Mouse (Mus musculus) right cerebral cortex, postnatal 14 days (tissue): Measurements from ENCODE around the gene Efna5.

Source experiments
- DNase-seq: peaks from one replicate; pipeline ENCODE4 v3.0.0; 2022

Efna5 gene

DNA sequence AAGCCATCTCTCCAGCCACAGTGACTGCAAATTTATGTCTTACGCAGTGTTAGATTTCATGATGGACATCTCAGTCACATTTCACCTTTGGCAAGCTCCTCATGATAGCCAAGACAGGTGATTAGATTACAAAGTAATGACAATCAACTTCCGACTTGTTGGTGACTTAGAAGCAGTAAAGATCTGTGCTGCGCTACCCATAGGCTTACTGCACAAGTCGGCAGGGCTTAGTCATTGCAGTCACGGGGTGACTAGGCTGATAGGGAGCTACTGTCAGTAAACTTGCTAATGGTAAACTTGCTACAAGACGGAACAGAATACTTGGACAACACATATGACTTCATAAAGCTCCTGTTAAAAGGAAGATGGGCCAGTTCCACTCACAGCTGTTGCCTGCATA is 136.9 kb downstream of the Efna5 start:
- no peak for DNase-seq

DNA sequence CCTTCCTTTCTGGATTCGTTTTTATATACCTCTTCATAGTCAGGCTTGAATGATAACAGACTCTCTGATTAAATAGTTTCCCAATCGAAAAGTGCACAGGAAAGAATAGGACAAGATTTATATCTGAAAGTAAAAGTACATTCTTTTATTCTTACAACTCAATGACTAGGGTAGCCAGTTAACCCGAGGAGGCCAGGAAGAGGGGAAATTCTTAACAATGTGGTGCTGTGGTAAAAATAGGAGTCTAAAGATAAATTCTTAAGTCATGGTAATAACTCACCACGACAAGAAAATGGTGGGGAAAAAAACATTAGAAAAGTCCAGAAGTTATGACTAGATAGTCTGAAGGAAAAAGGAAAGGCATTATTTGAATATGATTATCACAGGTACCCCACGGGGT is 139.4 kb downstream of the Efna5 start:
- DNase-seq: no peak

DNA sequence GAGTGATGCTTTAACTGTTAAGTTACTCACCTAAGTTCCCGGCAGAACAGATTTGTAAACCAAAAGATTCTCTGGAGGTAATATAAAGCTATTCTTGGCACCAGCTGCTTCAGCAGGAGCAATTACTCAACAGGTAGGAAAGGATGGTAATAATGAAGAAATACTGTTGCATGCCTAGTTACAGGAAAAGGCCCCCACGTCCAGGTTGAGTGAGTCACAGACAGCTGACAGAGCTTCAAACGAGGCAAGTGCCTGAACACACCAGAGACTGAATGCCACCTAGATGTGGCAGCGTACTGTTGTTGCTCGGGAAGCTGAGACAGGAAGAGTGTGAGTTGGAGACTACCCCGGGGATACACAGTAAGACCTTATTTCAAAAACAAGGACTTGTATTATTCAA is 140.1 kb downstream of the Efna5 start:
- DNase-seq: no peak

DNA sequence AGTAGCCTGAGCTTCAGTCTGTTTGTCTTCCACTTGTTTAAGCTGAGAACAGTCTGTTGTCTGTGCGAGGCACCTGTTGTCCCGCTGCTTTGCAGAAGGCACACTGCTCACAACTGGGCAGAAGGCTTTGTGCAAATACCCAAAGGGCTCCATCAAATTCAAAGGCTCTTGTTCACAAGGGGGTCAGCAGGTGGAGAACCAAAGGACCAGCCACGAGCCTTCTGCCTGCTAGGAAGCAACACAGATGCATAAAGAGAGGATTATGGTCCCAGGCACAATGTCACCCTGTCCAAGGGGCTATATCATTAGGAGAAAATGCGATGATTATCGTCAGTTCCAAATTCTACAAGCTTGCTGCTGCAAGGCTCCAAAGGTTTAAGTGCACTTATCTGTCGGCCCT is 141.1 kb downstream of the Efna5 start:
- no peak for DNase-seq

DNA sequence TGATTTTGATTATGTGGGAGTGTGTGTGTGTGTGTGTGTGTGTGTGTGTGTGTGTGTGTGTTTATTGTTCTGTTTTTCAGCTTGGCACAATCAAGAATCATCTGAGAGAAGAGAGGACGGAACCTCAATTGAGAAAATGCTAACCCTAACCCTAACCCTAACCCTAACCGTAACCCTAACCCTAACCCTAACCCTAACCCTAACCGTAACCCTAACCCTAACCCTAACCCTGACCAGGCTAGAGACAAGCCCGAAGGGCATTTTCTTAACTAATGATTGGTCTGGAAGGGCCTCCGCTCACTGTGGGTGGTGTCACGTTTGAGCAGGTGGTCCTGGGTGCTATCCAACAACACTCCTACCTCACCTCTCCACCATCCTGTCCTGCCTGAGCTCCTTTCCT is 143.7 kb downstream of the Efna5 start:
- no peak for DNase-seq

DNA sequence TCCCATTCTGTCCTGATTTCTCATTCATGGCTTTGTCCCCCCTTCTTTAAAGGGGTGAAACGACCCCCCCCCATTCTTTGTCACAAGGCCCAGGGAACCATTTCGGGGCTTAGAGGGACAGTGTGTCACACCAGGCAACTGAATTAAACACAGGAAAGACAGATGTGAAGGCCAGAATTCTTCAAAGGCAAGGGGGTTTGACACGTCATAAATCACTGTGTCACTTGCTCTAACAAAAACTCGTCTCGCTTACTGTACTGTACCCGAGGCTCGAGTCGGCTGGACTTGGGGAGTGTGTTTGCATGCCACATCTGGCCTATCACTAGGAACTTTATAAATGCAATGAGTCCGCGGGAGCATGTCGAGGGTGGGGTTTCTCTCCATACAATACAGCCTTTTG is 145.2 kb downstream of the Efna5 start:
- DNase-seq: no peak

DNA sequence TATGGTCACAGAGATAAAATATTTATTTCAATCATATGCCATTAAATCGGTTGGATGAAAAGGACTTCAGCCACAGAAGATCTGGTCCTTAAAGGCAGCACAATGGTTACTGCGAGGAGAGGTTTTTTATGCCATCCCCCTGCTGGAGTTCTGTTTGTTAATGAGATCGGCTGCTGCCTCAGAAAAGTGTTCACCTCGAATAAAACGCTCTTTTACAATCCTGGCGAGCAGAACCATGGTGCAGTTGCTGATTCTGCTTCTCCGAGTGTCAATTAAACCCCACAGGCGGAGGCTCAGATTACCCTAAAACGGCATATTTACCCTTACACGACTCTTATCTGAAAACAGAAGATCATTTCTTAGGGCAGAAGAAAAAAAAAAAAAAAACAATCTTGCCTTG is 146.2 kb downstream of the Efna5 start:
- DNase-seq: no peak

DNA sequence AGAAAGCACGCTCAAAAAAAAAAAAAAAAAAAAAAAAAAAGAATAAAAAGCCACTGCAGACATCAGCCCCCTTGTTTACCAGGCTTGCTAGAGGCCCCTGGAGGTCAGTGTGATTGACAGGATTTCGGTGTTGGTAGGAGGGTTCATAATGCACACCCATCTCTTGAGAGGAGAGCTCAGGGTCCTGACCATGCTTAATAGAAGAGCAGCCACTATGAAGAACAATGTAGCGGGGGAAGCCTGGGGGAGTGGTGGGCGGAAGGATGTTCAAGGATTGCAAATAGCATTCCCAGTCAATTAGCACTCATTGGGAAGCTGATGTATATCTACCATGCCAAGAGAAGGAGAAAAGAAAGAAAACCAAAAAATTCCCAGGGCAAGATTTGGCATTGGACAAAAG is 147.1 kb downstream of the Efna5 start:
- DNase-seq: no peak

DNA sequence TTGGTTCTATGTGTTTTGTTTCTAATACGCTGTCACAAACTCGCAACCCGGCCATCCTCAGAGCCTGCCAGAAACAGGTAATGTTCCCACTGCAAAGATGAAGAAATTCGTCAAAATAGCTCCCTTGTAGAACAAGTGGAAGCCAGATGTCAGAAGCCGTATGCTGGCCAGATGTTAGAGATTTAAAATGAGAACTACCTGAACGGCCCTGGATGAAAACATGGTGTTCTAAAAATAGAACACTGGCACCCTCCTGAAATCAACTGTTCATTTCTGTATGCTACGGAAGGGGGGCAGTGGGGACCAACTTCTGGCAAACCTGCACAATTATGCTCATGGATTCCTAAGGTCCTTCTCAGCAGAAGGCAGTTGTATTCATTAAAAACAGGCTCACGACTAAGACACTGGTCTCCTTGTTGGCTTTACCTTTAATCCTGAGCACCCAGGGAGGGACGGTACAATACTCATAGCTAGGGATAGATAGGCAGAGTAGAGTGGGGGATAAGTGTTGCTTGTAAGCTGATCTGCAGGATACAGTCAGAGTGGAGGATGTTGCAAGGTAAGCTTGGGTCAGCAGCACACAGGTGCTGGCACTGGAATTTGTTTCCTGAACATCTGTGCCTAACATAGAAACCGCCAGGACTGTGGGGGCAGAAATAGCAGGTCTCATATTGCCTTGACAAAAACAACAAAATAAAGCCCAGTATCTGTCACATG is 151.2 kb downstream of the Efna5 start:
- DNase-seq: no peak

DNA sequence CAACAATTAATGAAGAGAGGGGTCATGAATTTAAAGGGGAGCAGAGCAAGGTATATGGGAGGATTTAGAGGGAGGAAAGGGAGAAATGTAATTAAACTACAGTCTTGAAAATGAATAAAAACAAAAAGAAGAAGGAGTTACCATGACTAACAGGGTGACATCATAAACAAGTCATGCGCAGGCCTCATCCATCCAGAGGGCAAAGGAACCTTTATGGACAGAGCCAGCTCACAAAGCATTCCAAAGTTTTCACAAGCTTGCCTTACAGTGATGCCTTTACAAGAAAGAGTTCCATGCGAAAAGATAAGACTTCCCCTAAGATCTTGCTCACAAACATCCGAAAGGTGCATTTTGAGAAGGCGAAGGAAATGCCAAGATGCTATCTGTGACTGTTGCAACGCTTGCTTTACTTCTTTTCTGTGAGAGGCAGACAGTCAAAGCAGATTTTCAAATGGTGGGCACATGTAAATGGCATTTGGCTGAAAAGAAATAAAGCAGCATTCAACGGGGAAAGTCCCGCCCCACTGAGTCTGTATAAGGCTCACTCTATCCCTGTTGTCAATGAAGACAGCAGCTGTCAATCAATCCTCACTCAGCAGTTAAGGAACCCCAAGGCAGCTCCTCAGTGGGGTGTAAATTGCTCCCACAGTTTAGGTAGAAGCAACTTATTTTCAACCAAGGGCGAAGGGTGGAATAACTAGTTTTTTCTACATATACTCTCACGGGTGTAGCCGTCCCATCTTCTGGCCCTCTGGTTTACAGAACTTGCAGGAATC is 152.8 kb downstream of the Efna5 start:
- DNase-seq: no peak

DNA sequence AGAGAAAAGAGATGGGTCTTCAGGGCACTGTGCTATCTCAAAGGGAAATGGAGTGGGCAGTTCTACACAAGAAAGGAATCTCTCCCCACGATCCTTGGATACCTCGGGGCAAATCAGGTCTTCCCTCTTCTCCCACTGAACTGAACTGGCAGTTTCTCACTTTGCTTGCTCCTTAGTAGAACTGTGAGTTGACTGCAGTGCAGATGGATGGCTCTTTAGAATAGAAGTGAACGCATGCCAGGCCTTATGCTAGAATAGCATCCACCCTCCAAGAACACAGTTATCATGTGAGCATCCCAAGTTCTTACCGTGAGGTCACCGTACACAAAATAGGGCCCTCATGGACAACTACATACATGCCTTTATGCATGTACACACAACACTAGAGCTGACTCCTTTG is 155.0 kb downstream of the Efna5 start:
- no peak for DNase-seq

DNA sequence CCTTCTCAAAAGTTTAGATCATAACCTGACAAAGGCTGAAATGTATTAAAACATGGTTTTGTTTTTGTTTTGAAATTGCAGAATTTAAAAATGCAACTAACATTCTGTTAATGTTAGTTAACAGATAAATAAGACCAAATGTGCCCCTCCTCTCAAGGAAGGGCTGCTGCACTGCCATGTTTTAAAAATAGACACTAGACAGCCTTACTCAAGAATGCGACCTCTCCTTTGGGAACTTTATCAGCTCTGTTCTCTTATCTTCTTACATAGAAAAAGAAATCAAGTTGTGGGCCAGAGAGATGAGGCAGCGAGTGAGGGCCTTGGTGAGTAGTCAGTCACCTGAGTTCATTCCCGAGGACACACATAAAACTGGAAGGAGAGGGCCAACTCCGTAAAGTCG is 158.2 kb downstream of the Efna5 start:
- DNase-seq: no peak

DNA sequence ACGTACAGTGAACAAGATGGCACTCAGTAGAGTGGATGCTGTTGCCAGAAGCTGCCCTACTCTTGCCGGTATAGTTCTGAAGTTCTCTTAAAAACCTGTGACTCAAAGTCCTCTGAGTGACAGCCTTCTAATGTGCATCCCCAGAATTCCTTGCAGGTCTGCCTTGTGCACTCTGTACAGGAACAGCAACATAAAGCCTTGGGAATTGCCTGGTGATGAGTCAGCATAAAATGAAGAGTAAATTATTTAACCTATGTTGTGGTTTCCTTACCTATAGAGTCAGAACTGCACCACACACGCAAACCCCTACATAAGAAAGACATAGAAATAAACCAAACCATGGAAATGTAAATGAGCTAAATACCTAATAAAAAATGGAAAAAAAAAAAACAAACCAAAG is 159.5 kb downstream of the Efna5 start:
- no peak for DNase-seq

DNA sequence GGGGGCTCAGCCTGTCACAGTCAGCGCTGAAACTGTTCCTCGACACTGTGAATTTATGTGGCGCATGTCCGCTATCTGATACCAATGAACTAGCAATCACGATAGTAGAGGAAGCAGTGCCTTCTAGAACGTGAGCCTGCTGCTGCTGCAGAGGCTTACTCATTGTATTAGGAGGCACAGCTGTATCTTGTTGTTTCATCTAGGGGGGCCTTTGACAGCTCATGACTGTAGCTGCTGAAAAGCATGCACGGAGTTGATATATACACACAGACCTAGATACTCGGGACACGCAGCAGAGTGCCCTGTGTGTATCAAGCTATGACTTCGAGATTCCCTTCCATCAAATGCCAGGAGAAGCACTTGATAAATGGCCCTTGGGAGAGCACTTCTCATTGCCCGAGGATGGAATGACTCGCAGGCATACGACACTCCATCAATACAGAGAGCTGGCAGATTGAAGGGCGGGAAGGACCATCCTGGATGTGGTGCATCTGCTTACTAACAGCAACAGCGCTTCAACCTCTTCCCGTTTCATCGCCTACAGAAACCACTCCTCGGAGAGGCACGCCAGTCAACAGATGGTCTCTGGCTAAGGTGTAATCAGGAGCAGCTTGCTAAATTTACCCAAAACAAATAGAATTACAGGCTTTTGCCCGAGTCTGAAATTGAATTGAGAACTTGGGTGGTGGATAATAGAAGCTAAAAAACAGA is 160.2 kb downstream of the Efna5 start:
- DNase-seq: no peak

DNA sequence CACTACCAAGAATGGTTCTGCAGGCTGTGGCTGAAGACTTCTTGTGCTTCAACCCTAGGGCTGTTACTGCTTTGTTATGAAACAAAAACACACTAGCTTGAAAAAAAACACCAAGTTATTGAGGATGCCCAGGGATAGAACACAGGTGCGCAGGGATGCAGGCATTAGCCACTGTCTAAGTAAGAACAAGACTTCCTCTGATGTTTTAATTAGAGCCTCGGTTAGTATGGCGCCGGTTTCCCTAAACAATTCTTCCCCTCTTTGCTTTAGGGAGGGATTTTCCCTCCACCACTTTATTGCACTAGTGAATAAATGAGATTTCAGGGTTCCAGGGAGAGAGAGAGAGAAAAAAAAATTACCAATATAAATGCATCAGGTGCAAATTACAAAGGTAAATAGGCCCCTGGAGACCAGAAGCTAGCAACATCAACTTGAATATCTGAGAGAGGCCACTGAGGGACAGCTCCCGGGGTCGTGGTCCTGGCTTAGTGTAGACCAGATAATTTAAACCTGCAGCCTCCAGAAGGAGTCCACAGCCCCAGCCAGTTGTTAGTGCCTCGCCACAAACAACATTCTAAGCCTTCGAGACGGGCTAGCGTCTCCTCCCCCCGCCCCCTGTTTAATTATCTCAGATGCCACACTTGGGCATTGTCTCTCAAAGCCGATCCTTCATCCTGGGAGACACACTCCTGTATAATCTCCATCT is 163.5 kb downstream of the Efna5 start:
- DNase-seq: no peak

DNA sequence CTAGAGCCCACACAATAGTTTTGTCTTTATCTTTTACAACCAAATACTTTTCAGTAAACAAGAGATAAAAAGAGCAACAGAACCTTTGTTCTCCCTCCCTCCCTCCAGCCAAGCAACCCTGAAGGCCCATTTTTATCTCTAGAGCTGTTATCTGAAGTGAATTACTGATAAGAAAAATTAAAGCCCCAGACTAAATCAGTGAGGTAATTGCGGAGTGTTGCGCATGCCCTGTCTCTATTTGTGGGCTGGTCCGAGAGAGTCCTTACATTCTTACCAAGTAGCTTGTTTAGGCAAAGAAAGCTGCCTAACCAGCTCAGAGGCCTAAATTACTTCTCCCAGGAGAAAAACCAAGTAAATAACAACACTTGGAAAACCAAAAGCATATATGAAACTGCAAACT is 167.7 kb downstream of the Efna5 start:
- no peak for DNase-seq

DNA sequence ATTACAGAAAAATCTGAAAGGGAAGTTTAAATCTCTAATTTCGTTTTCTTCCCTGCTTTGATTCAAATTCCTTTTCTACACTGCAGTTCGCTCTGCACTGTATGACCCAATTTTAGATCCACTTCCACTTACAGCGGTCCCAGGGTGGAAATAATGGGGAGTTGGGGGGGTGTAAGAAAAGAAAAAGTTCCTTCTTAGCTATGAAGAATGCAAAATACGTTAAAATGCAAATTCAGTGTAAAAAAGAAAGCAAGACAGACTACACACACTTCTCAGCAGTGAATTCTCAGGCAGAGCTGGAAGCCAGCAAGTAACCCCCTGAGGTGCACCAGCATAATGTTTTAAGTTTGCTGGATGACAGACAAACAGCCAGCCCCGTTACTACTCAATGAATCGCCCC is 174.7 kb downstream of the Efna5 start:
- DNase-seq: no peak

DNA sequence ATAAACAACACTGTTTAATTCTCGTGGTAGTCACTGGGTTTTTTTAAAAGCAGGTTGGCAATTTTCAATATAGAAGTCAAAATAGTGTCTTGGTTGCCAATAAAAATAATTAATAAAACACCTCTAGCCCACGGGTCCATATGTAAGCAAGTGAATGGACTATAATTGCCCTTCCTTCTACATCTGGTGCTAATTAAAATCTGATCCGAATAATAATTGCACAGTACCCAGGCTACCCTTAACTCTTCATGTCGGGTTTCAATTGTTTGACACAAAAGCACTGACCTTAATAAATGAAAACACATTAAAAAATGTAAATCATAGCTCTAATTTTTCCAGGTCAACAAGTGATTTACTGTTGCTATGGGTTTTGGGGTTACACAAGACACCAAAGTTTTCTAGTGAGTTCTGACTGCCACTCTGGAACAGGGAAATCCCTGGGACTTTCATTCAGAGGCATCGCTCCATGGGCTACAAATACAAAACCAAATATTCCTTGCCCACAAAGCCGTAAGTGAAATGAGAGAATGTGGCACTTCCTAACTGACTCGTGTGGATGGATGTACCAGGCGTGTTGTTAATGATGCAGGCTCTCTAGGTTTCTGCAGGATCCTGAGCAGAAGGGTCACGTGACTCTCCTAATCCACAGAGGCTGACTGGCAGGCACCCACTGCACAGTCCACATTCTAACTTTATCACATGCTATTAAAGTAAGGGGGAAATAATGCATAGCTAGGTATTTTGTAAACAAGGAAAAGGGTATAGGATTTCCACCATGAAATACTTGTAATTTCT is 178.9 kb downstream of the Efna5 start:
- DNase-seq: no peak

DNA sequence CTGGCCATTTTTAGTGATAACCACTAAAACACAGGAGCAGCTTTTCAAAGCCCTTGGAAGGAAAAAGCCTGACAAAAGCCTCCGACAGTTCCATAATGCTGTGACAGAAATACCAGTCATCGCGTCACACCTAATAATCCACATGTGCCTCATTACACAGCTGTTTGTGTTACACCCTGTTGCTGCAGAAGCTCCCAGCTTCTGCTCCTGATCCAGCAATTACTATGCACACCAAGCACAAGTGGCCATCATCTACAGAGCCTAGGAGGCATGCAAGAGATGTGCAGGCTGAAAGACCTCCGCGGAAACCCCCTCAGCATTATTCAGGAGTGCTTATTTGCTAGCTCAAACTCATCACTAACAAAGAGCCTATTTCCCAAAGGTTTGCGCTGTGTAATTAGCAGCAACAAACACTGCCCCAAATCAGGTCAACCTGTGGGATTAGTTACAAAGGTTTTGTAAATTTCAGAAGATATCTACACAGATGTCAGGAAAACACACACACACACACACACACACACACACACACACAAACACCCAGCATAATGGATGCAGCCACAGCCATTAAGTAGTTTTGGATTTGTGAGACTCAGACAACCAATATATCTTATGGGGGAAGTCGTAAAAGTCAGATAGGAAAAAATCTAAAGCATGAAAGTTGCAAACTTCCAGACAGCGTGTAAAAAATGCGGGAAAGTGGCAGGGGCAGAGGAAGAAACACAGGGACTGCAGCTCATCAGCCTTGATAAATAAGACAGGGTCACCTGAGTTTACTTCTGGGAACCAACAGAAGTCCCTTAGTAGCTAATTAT is 180.1 kb downstream of the Efna5 start:
- DNase-seq: no peak

DNA sequence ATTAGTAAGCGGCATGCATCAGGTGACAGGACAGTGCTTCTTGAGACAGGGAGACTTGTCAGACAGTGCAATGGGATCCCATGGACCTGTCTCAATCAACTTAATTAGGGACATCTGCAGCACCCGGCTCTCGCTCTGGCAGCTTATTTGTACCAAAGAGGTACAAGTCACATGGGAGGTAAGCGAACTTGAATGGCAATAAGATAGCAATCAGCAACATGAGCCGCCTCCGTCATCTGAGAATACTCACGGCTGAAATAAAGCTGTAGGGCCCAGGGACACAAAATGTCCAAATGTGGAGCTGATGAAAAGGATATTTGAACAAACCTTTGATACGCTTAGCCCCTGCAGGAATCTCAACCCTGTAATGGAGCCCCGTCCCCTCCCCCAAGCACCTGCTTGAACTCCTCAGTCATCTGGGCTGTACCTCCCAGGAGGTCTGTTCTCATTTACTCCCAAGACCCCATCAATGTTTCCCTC is 186.1 kb downstream of the Efna5 start:
- no peak for DNase-seq

DNA sequence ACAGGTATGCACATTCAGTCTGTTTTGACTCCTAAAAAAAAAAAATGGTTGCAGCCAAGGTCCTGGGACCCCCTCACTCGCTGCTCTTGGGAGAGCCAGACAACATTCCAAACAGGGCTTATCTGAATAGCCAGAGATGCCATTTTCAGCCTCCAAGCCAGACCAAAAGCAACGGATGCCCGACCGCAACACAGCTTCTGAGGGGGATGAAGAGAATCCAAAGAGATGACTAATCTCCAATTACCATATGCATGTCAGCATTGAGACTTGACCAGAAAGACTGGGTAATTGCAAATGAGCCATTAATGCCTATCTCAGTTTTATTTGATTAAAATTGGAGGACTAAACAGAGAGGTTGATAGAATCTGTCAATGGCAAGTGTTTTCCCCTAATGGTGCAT is 188.9 kb downstream of the Efna5 start:
- DNase-seq: no peak
